Mouse (Mus musculus) liver, embryonic 13.5 days (tissue): ENCODE measurements around the gene Rabep2. TPM values are rescaled to one million over a fixed set of nuclear protein-coding genes. Genes with fewer than 3 reads are reported as not detected.
A peak's percentile ranks its signal among the peaks of the same experiment; 100 is the strongest.

Experiments used
- ATAC-seq: fragments of 200-750 bp; cut with Nextera tagmentation; 2 replicates; pipeline ENCODE4 v1.8.0; 2017; ENCODE audit warnings: low read depth, mild to moderate bottlenecking, moderate number of reproducible peaks, moderate library complexity
- DNase-seq: peaks from one replicate; pipeline ENCODE4 v3.0.0; 2022
- H3K27ac ChIP-seq: fragments of 300-500 bp; sonication (generic); 2 replicates; pipeline ENCODE4 v1.5.1; 2015; ENCODE audit warnings: moderate library complexity, mild to moderate bottlenecking, inconsistent platforms
- H3K27me3 ChIP-seq: fragments of 300-500 bp; sonication (generic); 2 replicates; pipeline ENCODE4 v1.6.1; 2015; ENCODE audit warnings: mild to moderate bottlenecking, inconsistent platforms
- H3K36me3 ChIP-seq: fragments of 300-500 bp; sonication (generic); 2 replicates; pipeline ENCODE4 v1.6.1; 2015; ENCODE audit warnings: mild to moderate bottlenecking, inconsistent platforms
- H3K4me1 ChIP-seq: fragments of 300-500 bp; sonication (generic); replicated peaks from 2 replicates; pipeline ENCODE4 v1.6.1; 2015; ENCODE audit warnings: inconsistent platforms
- H3K4me2 ChIP-seq: fragments of 300-500 bp; sonication (generic); 2 replicates; pipeline ENCODE4 v1.6.1; 2015; ENCODE audit warnings: inconsistent platforms, mild to moderate bottlenecking, moderate library complexity
- H3K4me3 ChIP-seq: fragments of 300-500 bp; sonication (generic); replicated peaks from 2 replicates; pipeline ENCODE4 v1.5.1; 2015; ENCODE audit warnings: mild to moderate bottlenecking, inconsistent platforms
- H3K9ac ChIP-seq: fragments of 300-500 bp; sonication (generic); 2 replicates; pipeline ENCODE4 v1.6.1; 2015; ENCODE audit warnings: mild to moderate bottlenecking, inconsistent platforms
- H3K9me3 ChIP-seq: fragments of 300-500 bp; sonication (generic); replicated peaks from 2 replicates; pipeline ENCODE4 v1.6.1; 2016; ENCODE audit warnings: inconsistent platforms
- WGBS: fragments of 180-500 bp; shearing (Covaris S2); methylation state at CpG from one replicate; pipeline ENCODE4 v1.1.7; 2015; ENCODE audit not compliant: insufficient replicate concordance; 5-methylcytosine and 5-hydroxymethylcytosine counted together
- polyA plus RNA-seq: library from polyadenylated mRNA; unstranded; fragments of >200 nt; fragmentation: Nextera tagmentation; extraction: Ambion mirVana; gene quantifications from 2 replicates; pipeline ENCODE4 v1.2.1, GENCODE M21; 2015

Rabep2 gene
- polyA plus RNA-seq, 1 experiment from 2014 or later = 5.8 TPM

DNA sequence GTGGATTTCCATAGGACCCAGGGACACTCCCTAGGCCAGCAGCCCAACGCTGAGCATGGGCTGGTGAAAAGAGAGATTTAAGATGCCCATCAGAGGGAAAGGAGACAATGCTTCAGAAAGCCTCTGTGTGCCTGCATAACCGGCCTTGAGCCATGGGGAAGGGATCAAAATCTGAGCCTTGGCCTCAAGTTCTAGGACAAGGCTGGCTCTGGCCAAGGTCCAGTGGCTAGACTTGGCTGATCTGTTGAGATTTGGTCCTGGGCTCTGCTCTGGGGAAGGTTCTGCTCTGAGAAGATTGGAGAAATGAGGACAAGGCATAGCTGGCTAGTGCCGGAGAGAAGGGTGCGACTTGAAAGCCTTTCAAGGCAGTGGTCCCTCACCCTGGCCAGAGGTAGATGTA is 17.5 kb upstream of the Rabep2 start:
- Histone ChIP-seq H3K36me3 (no peaks in the 10 kb centered on the region), H3K4me3 (no peak overlapping the region), H3K4me2 (no peak overlapping the region), H3K9me3 (no peaks in the 10 kb centered on the region), H3K27ac (no peak overlapping the region), H3K4me1 (no peaks in the 10 kb centered on the region), H3K9ac (no peak overlapping the region), H3K27me3 (peaks cover 9% of the 10 kb centered on the region)
- WGBS = 73% methylated on average over 4 of the region's 4 CpGs
- ATAC-seq (no peak), DNase-seq (no peak)

DNA sequence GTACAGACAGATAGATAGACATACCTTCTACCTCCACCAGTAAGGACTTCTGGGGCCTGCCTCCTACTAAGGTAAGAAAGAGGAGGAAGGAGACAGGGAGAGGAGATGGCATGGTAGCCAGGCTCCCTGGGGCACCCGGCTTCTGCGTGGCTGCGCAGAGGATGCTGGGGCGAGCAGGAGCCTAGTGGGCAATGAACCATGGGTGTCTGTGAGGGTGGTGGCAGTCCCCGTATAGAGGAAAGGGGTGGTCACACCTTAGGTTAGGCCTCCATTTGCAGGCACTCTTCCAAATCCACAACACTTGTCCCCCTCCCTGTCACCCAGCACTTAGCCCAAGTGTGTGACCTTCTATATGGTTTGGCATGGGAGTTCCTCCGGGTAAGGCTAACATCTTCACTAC is 13.8 kb upstream of the Rabep2 start, which contains the start of gene Cd19:
Cd19 (minus strand) TSS at position 165 of the 400 bp plus-strand sequence.
- ATAC-seq (no peak), DNase-seq (no peak)
- H3K36me3 ChIP-seq = no peaks in the 10 kb centered on the region
- H3K9ac ChIP-seq = no peak within 1 kb of the TSS
- no peaks in the 10 kb centered on the region for H3K9me3 ChIP-seq
- H3K4me3 ChIP-seq = no peak within 1 kb of the TSS
- no peak within 1 kb of the TSS for H3K4me2 ChIP-seq
- H3K27me3 ChIP-seq = peaks cover 9% of the 10 kb centered on the region
- H3K4me1 ChIP-seq = 0 out of 2 replicates have a peak, but pooled peaks cover 5% of the 10 kb centered on the region
- H3K27ac ChIP-seq = no peak within 1 kb of the TSS
- 83% methylated on average over 6 of the region's 6 CpGs for WGBS

DNA sequence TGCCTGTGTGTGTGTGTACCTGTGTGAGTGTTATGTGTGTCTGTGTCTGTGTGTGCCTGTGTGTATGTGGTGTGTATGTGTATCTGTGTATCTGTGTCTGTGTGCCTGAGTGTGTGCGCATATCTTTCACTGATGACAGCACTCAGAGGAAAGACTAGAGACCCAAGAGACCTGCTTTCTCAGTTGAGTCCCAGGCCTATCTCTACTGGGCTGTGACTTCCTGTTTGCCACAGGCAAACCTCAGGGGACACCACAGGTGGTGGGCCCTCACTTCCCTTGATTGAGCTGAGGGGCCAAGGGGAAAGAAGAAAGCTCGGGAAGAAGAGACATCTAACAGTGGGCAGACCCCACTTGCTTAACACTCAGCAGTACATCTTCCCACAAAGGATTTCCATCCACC is 11.9 kb upstream of the Rabep2 start:
- WGBS = 20% methylated on average over 2 of the region's 2 CpGs

DNA sequence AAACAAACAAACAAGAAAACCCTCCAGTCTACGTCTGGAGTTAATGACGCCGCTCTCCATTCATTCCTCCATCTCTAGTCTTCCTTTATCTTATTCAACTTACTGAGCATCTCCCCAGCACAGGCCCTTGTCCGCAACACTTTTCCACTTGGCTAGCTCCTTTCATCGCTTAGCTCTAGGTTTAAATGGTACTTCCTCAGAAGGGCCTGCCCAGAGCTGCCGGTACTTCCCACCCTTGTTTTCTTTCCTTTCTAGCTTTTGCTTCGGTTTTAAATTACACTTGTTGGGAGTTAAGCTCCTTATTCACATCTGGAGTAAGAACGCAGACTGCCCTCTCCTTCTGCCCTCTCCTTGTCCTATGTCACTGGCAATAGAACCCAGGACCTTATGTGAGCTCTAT is 11.5 kb upstream of the Rabep2 start:
- DNase-seq (no peak), ATAC-seq (no peak)
- no peak overlapping the region for H3K9ac ChIP-seq
- H3K4me1 ChIP-seq = 0 out of 2 replicates have a peak, but pooled peaks cover 5% of the 10 kb centered on the region
- no peak overlapping the region for H3K4me3 ChIP-seq
- 39% methylated on average over 8 of the region's 8 CpGs for WGBS
- H3K36me3 ChIP-seq = no peaks in the 10 kb centered on the region
- no peak overlapping the region for H3K27ac ChIP-seq
- H3K4me2 ChIP-seq = no peak overlapping the region
- H3K9me3 ChIP-seq = no peaks in the 10 kb centered on the region
- H3K27me3 ChIP-seq = no peaks in the 10 kb centered on the region

More for the DNA sequence above, 11.9 kb upstream of the Rabep2 start:
- ATAC-seq (no peak), DNase-seq (no peak)
- no peak overlapping the region for H3K9ac ChIP-seq
- H3K27me3 ChIP-seq = no peaks in the 10 kb centered on the region
- H3K36me3 ChIP-seq = no peaks in the 10 kb centered on the region
- H3K4me3 ChIP-seq = no peak overlapping the region
- H3K4me1 ChIP-seq = 0 out of 2 replicates have a peak, but pooled peaks cover 5% of the 10 kb centered on the region
- no peak overlapping the region for H3K27ac ChIP-seq
- no peaks in the 10 kb centered on the region for H3K9me3 ChIP-seq
- no peak overlapping the region for H3K4me2 ChIP-seq

DNA sequence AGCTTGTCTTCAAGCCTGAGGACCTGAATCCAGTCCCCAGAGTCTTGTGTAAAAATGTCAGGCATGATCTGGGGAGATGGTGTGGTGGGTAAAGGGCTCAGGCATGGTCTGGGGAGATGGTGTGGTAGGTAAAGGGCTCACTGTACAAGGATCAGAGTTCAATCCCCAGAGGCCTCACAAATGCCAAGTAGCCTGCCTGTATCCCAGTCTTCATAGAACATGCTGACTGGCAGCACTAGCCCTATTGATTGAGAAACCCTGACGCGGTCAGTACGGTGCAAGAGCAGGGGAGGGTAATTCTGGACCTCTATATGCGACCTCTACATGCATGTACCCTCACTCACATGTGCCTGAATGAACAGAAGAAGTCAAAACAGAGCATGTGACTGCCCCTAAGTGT is 11.0 kb upstream of the Rabep2 start:
- Histone ChIP-seq H3K4me1 (0 out of 2 replicates have a peak, but pooled peaks cover 5% of the 10 kb centered on the region), H3K27me3 (no peaks in the 10 kb centered on the region), H3K9me3 (no peaks in the 10 kb centered on the region), H3K4me3 (no peak overlapping the region), H3K9ac (no peak overlapping the region), H3K4me2 (no peak overlapping the region), H3K36me3 (no peaks in the 10 kb centered on the region), H3K27ac (no peak overlapping the region)
- DNase-seq = no peak
- no peak for ATAC-seq
- 64% methylated on average over 4 of the region's 4 CpGs for WGBS

DNA sequence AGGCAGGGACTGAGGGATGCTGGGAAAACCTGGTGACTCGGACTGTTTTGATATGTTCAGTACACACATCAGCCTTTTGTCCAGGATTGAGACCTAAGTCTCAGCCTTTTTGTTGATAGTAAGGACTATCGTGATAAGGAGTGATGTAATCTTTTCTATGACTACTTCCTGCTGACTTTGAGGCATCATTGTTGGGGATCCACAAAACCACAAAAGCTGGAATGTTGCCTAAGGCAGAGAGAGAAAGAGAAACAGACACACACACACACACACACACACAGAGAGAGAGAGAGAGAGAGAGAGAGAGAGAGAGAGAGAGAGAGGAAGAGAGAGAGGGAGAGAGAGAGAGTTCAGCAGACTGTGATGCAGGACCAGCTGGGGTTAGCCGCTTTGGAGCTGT is 10.1 kb upstream of the Rabep2 start:
- Histone ChIP-seq H3K9ac (no peak overlapping the region), H3K4me3 (no peak overlapping the region), H3K9me3 (no peaks in the 10 kb centered on the region), H3K4me2 (no peak overlapping the region), H3K4me1 (0 out of 2 replicates have a peak, but pooled peaks cover 5% of the 10 kb centered on the region), H3K36me3 (no peaks in the 10 kb centered on the region), H3K27ac (no peak overlapping the region), H3K27me3 (no peaks in the 10 kb centered on the region)
- DNase-seq = no peak
- WGBS = 39% methylated on average over 3 of the region's 3 CpGs
- no peak for ATAC-seq

DNA sequence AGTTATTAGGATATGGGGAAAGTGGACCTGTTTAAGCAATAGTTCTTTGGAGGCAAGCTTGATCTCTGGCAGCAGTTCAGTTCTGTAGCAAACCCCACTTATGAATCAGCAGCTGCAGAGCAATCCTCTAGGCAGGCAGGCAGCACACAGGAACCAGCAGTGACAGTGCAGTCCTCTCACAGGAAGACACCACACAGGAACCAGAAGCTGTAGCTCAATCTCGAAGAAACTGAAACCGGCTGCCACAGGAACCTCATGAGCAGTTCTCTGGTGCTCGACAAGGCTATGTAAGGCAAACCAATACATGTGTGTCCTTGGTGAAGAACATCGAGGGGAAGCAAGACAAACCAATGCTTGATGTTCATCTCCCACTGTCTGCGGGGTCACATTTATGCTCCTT is 6.8 kb upstream of the Rabep2 start:
- ATAC-seq (no peak), DNase-seq (no peak)
- Histone ChIP-seq H3K4me2 (no peak overlapping the region), H3K36me3 (no peaks in the 10 kb centered on the region), H3K4me3 (no peak overlapping the region), H3K9me3 (no peaks in the 10 kb centered on the region), H3K27me3 (no peaks in the 10 kb centered on the region), H3K9ac (no peak overlapping the region), H3K27ac (no peak overlapping the region), H3K4me1 (0 out of 2 replicates have a peak, but pooled peaks cover under 1% of the 10 kb centered on the region)
- WGBS = 56% methylated on average over 5 of the region's 5 CpGs

DNA sequence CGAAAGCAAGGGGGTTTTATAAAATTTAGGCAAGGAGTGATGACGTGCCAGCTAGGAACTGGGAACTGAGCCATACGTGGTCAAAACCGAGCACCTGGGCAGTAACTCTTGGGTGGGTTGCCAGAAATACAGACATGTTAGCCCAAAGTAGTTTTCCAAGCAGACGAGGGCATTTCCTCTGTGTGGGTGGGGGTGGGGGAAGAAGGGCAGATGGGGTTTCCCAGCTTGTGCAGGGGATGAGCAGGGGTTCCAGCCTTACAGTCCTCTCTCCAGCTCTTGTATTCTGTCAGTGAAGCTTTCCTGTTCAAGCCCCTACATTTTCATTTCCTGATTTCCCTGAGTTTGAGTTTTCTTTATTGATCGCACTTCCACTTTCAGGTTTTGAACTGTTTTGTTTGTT is 4.4 kb upstream of the Rabep2 start:
- H3K9me3 ChIP-seq = no peaks in the 10 kb centered on the region
- H3K4me1 ChIP-seq = peaks cover 15% of the 10 kb centered on the region
- H3K4me2 ChIP-seq = no peak overlapping the region
- 60% methylated on average over 6 of the region's 6 CpGs for WGBS
- H3K9ac ChIP-seq = no peak overlapping the region
- ATAC-seq = no peak
- H3K36me3 ChIP-seq = no peaks in the 10 kb centered on the region
- H3K4me3 ChIP-seq = no peak overlapping the region
- no peaks in the 10 kb centered on the region for H3K27me3 ChIP-seq
- DNase-seq = no peak
- no peak overlapping the region for H3K27ac ChIP-seq

DNA sequence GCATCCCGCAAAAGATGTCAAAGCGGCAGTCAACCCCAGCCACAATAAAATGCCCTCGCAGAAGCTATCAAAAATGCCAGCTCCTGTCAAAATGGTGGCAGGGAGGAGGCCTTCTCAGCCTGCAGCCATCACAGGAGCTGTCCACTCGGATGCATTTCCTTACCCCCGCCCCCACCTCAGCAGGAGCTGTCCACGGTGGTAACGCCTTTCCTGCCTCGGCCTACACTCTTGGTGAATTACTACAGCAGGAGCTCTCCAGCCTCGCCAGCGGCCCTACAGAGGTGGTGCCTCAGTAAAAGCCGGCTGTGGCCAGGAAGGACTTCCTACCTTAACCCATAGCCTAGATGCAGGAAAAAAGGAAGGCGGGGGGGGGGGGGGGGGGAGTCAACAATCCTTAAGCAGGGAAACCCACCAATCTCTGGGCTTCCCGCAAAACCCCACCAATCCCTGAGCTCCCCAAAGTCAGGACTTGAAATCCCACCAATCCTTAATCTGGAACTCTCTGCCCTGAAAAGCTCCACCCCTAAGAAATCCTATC is 1.2 kb upstream of the Rabep2 start:
- Histone ChIP-seq H3K9ac (no peak overlapping the region), H3K4me1 (peaks cover 28% of the 10 kb centered on the region), H3K27ac (no peak overlapping the region), H3K4me3 (no peak overlapping the region), H3K4me2 (no peak overlapping the region; the same call in 1 of the 2 replicates), H3K27me3 (no peaks in the 10 kb centered on the region), H3K36me3 (no peaks in the 10 kb centered on the region), H3K9me3 (no peaks in the 10 kb centered on the region)
- no peak for ATAC-seq
- no peak for DNase-seq
- 54% methylated on average over 12 of the region's 13 CpGs for WGBS

DNA sequence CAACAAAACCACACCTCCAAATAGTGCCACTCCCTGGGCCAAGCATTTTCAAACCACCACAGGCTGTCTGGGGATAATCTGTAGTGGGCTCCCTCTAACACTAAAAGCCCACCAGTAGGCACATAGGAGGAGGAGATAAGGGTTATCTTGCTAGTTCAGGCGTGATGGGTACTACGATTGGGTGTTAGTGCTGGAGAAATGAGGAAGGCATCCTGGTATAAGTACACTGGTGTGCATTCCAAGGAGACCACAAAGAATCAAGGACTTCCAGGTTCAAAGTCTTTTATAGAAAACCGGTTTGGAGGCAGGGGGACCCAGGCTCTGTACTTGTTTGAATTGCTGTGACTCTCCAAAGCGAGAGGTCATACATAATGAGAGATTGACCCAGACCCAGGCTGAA is 405 bp upstream of the Rabep2 start:
- ATAC-seq = peak; percentile 46
- peaks cover 28% of the 10 kb centered on the region for H3K4me1 ChIP-seq
- 0 out of 2 replicates have a peak, but pooled peaks cover 3% of the 10 kb centered on the region for H3K36me3 ChIP-seq
- no peaks in the 10 kb centered on the region for H3K27me3 ChIP-seq
- WGBS = 6% methylated on average over 4 of the region's 4 CpGs
- peak overlapping the region; percentile 81 for H3K27ac ChIP-seq
- peak overlapping the region; percentile 96 for H3K4me2 ChIP-seq
- DNase-seq = peak; percentile 46
- no peaks in the 10 kb centered on the region for H3K9me3 ChIP-seq
- H3K4me3 ChIP-seq = peak overlapping the region; percentile 74
- peak overlapping the region; percentile 81 for H3K9ac ChIP-seq

DNA sequence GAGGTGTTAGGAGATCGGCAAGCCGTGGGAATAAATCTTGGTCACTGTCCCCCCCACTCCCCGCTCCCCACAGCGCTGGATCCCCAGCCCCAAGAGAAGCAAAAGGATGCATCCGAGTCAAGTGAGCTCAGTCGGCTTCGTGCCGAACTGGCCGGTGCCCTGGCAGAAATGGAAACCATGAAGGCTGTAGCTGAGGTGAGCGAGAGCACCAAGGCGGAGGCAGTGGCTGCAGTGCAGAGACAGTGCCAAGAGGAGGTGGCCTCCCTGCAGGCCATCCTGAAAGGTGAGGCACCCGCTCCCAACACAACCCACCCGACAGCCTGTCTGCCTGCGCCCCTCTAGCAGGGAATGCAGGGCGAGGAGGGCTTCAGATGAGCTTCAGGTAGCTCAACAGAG is 942 bp downstream of the Rabep2 start:
- Histone ChIP-seq H3K36me3 (0 out of 2 replicates have a peak, but pooled peaks cover 5% of the 10 kb centered on the region), H3K4me2 (peak overlapping the region; percentile 96), H3K4me1 (peaks cover 28% of the 10 kb centered on the region), H3K27me3 (no peaks in the 10 kb centered on the region), H3K9ac (peak overlapping the region; percentile 81), H3K27ac (0 out of 2 replicates have a peak overlapping the region, but pooled peaks have one; percentile 5), H3K4me3 (peak overlapping the region; percentile 74), H3K9me3 (no peaks in the 10 kb centered on the region)
- ATAC-seq (no peak), DNase-seq (no peak)
- WGBS = 33% methylated on average over 15 of the region's 15 CpGs

DNA sequence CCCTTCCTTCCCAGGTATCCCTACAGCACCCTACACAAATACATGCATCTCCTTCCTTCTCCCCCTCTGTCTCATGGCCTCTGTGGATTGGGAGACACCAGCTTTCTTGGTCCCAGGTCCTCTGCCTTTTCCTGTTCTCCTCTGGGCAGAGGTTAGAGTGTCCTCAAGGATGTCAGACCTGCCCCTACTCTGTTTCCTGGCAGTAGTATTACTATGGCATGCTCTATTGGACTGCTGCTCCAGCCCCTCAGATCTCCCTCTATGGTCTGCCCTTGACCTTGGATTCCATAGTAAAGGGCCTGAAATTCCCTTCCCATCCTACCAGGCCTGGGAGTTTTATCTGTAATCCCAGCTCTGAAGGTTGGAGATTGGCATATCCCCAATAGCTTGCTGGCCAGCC is 1.6 kb downstream of the Rabep2 start:
- Histone ChIP-seq H3K9me3 (no peaks in the 10 kb centered on the region), H3K4me1 (peaks cover 28% of the 10 kb centered on the region), H3K4me3 (no peak overlapping the region), H3K9ac (no peak overlapping the region), H3K4me2 (peak overlapping the region; percentile 96), H3K36me3 (0 out of 2 replicates have a peak, but pooled peaks cover 5% of the 10 kb centered on the region), H3K27ac (no peak overlapping the region), H3K27me3 (no peaks in the 10 kb centered on the region)
- ATAC-seq (no peak), DNase-seq (no peak)
